Mouse (Mus musculus) kidney, adult 10 weeks (tissue): Measurements from ENCODE around the gene Evi2. TPM values are rescaled to one million over a fixed set of nuclear protein-coding genes. Genes with fewer than 3 reads are reported as not detected.

Source experiments
- polyA plus RNA-seq: library from polyadenylated mRNA; stranded (reverse); fragments of 350-450 nt; fragmentation: Illumina TruSeq; extraction: RNeasy Lipid Tissue Mini Kit (QIAGEN cat#74804); gene quantifications from one replicate; pipeline ENCODE4 v1.2.3, GENCODE M21; 2014; ENCODE audit warnings: low read depth, low replicate concordance

Evi2 gene
- 0.20 TPM for polyA plus RNA-seq

GRCm38 (mm10) chr11:79530333-79530761 is at the start of gene Evi2, which contains the start of gene Evi2a:
Gene Evi2 (minus strand): TSS chr11:79530589.
Gene Evi2a (minus strand): TSS chr11:79530609.

GRCm38 (mm10) chr11:79523560-79524309 is 6.7 kb downstream of the Evi2 start, which contains the start of gene Evi2b:
Gene Evi2b (minus strand): TSS chr11:79523762.

GRCm38 (mm10) chr11:79503845-79504244 is 26.5 kb downstream of the Evi2 start, which contains the start of gene Omg:
Gene Omg (minus strand): TSS chr11:79504084.

Other genes with a start within 250 kb of the Evi2 start
- gene Gm9964, start 233.7 kb downstream of the Evi2 start, polyA plus RNA-seq = not detected
- 25.4 TPM for gene Nf1, start 190.9 kb downstream of the Evi2 start, polyA plus RNA-seq
- not detected for gene Omg, start 26.5 kb downstream of the Evi2 start, polyA plus RNA-seq
- gene Evi2b, start 6.8 kb downstream of the Evi2 start, polyA plus RNA-seq = 2.9 TPM
- 5.0 TPM for gene Evi2a, start within 50 bp of the Evi2 start, polyA plus RNA-seq
- 9.8 TPM for gene Rab11fip4, start 60.6 kb upstream of the Evi2 start, polyA plus RNA-seq